Mouse (Mus musculus): ENCODE data around the gene Ccdc107. TPM values are rescaled to one million over a fixed set of nuclear protein-coding genes. Genes with fewer than 3 reads are reported as not detected.

The Ccdc107 gene
- total and polyA plus RNA-seq, 3 experiments = 29.8 to 67.9 (median 33.8) TPM

DNA sequence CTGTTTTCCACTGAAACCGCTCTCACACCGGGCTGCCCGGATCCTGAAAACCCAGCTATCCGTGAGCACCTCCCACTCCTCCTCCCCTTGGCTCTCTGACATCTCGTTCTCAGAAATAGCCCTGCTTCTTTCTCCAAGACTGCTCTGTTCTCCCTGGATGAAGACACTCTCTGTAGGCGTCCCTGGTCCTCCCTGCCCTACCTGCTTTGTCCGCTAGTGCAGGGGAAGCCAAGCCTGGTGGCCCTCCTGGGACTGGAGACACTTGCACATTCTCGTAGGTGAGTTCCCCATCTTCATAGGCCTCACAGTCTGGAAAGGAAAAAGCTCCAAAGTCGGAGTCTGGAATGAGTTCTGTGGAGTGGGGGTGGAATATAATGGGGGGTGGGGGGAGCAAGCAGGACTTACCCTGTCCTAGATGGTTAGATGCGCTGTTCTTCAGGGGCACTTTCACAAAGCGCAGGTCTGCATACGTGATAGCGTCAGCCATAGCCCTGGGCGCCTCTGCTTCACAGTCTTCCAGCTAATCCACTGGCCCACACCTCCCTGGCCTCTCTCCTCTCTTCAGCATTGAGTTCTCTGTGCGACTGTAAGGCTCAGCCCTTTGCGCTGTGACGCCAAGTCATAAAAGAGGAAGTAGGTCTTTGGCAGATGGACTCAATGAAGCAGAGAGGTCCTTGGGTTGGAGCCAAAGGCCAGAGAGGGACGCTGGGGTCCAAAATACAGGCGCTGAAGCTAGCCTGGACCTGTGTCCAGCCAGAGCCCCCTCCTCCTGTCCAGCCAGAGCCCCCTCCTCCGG lies 38.5 kb upstream of the Ccdc107 start, which contains the start of gene Cd72:
TSS of gene Cd72 (minus strand) at position 588 of the 796 bp plus-strand sequence.
- Histone ChIP-seq H3K4me1 (ENCODE audit: control insufficient read depth, insufficient read depth, low read length) (peaks cover 4% of the 10 kb centered on the region), H3K27ac (no peak within 1 kb of the TSS), H3K9ac (ENCODE audit: low read depth, low read length) (peak within 1 kb of the TSS; percentile 15; the same call in 1 of the 2 replicates), H3K79me2 (replicated peaks; ENCODE audit: control insufficient read depth, insufficient read depth, low read length) (no peaks in the 10 kb centered on the region), H3K27me3 (ENCODE audit: control insufficient read depth, insufficient read depth, low read length) (no peaks in the 10 kb centered on the region), H3K4me3 (peak within 1 kb of the TSS; percentile 16), H3K36me3 (ENCODE audit: control insufficient read depth, insufficient read depth, low read length) (no peaks in the 10 kb centered on the region)
- no peak for TF ChIP-seq POLR2A (IDR thresholded peaks at IDR 0.05; ENCODE audit: insufficient read depth, low read depth, low read length)
- no peak for TF ChIP-seq EP300 (IDR thresholded peaks at IDR 0.05; ENCODE audit: insufficient read depth, low read depth, low read length)
- TF ChIP-seq CTCF (IDR thresholded peaks at IDR 0.05) = no peak
- intact Hi-C loops (cut with DNase I) = no loop called here
- peak in 1 of 2 experiments; percentile 53 for DNase-seq
- WGBS = 26% methylated on average over 20 of the region's 20 CpGs

GRCm38 (mm10) chr4:43456470-43456869 lies 36.2 kb upstream of the Ccdc107 start:
- Histone ChIP-seq H3K27ac (no peak overlapping the region), H3K4me3 (no peak overlapping the region), H3K79me2 (replicated peaks; ENCODE audit: control insufficient read depth, insufficient read depth, low read length) (no peaks in the 10 kb centered on the region), H3K4me1 (ENCODE audit: control insufficient read depth, insufficient read depth, low read length) (peaks cover 4% of the 10 kb centered on the region), H3K27me3 (ENCODE audit: control insufficient read depth, insufficient read depth, low read length) (no peaks in the 10 kb centered on the region), H3K9ac (ENCODE audit: low read depth, low read length) (no peak overlapping the region), H3K36me3 (ENCODE audit: control insufficient read depth, insufficient read depth, low read length) (no peaks in the 10 kb centered on the region)
- intact Hi-C loops (cut with DNase I) = no loop called here
- no peak for TF ChIP-seq CTCF (IDR thresholded peaks at IDR 0.05)
- no peak for TF ChIP-seq POLR2A (IDR thresholded peaks at IDR 0.05; ENCODE audit: insufficient read depth, low read depth, low read length)
- TF ChIP-seq EP300 (IDR thresholded peaks at IDR 0.05; ENCODE audit: insufficient read depth, low read depth, low read length) = no peak
- DNase-seq = peak in 1 of 2 experiments; percentile 35
- WGBS = 55% methylated on average over 4 of the region's 4 CpGs

- TF ChIP-seq POLR2A (IDR thresholded peaks at IDR 0.05; ENCODE audit: insufficient read depth, low read depth, low read length) (no peak), CTCF (IDR thresholded peaks at IDR 0.05) (no peak), EP300 (IDR thresholded peaks at IDR 0.05; ENCODE audit: insufficient read depth, low read depth, low read length) (no peak)
- H3K4me3 ChIP-seq = no peak overlapping the region
- H3K27ac ChIP-seq = no peak overlapping the region
- no peaks in the 10 kb centered on the region for H3K27me3 ChIP-seq (ENCODE audit: control insufficient read depth, insufficient read depth, low read length)
- H3K79me2 ChIP-seq (replicated peaks; ENCODE audit: control insufficient read depth, insufficient read depth, low read length) = no peaks in the 10 kb centered on the region
- intact Hi-C loops (cut with DNase I) = no loop called here
- DNase-seq = no peak
- H3K4me1 ChIP-seq (ENCODE audit: control insufficient read depth, insufficient read depth, low read length) = peaks cover 4% of the 10 kb centered on the region
- H3K36me3 ChIP-seq (ENCODE audit: control insufficient read depth, insufficient read depth, low read length) = no peaks in the 10 kb centered on the region
- no peak overlapping the region for H3K9ac ChIP-seq (ENCODE audit: low read depth, low read length)
- WGBS = 23% methylated on average over 8 of the region's 8 CpGs
Measured at GRCm38 (mm10) chr4:43457124-43457523, 35.6 kb upstream of the Ccdc107 start.

GRCm38 (mm10) chr4:43463102-43463501 lies 29.6 kb upstream of the Ccdc107 start:
- DNase-seq = no peak
- Histone ChIP-seq H3K9ac (ENCODE audit: low read depth, low read length) (no peak overlapping the region), H3K79me2 (replicated peaks; ENCODE audit: control insufficient read depth, insufficient read depth, low read length) (no peaks in the 10 kb centered on the region), H3K36me3 (ENCODE audit: control insufficient read depth, insufficient read depth, low read length) (no peaks in the 10 kb centered on the region), H3K4me1 (ENCODE audit: control insufficient read depth, insufficient read depth, low read length) (no peaks in the 10 kb centered on the region), H3K27me3 (ENCODE audit: control insufficient read depth, insufficient read depth, low read length) (no peaks in the 10 kb centered on the region), H3K27ac (no peak overlapping the region), H3K4me3 (no peak overlapping the region)
- no peak for TF ChIP-seq POLR2A (IDR thresholded peaks at IDR 0.05; ENCODE audit: insufficient read depth, low read depth, low read length)
- TF ChIP-seq EP300 (IDR thresholded peaks at IDR 0.05; ENCODE audit: insufficient read depth, low read depth, low read length) = no peak
- no peak for TF ChIP-seq CTCF (IDR thresholded peaks at IDR 0.05)
- intact Hi-C loops (cut with DNase I) = no loop called here
- WGBS = 82% methylated on average over 5 of the region's 5 CpGs

- intact Hi-C loops (cut with DNase I) = no loop called here
- H3K79me2 ChIP-seq (replicated peaks; ENCODE audit: control insufficient read depth, insufficient read depth, low read length) = no peaks in the 10 kb centered on the region
- DNase-seq = peak in 1 of 2 experiments; percentile 10
- no peaks in the 10 kb centered on the region for H3K4me1 ChIP-seq (ENCODE audit: control insufficient read depth, insufficient read depth, low read length)
- H3K27ac ChIP-seq = no peak overlapping the region
- H3K27me3 ChIP-seq (ENCODE audit: control insufficient read depth, insufficient read depth, low read length) = no peaks in the 10 kb centered on the region
- H3K4me3 ChIP-seq = no peak overlapping the region
- 73% methylated on average over 6 of the region's 6 CpGs for WGBS
- TF ChIP-seq POLR2A (IDR thresholded peaks at IDR 0.05; ENCODE audit: insufficient read depth, low read depth, low read length) = no peak
- TF ChIP-seq CTCF (IDR thresholded peaks at IDR 0.05) = no peak
- TF ChIP-seq EP300 (IDR thresholded peaks at IDR 0.05; ENCODE audit: insufficient read depth, low read depth, low read length) = no peak
- no peak overlapping the region for H3K9ac ChIP-seq (ENCODE audit: low read depth, low read length)
- H3K36me3 ChIP-seq (ENCODE audit: control insufficient read depth, insufficient read depth, low read length) = no peaks in the 10 kb centered on the region
Measured at GRCm38 (mm10) chr4:43465935-43466334, 26.8 kb upstream of the Ccdc107 start.

GRCm38 (mm10) chr4:43466872-43467271 lies 25.8 kb upstream of the Ccdc107 start:
- WGBS = 90% methylated on average over 7 of the region's 7 CpGs
- Histone ChIP-seq H3K27ac (no peak overlapping the region), H3K4me3 (no peak overlapping the region), H3K4me1 (ENCODE audit: control insufficient read depth, insufficient read depth, low read length) (no peaks in the 10 kb centered on the region), H3K27me3 (ENCODE audit: control insufficient read depth, insufficient read depth, low read length) (no peaks in the 10 kb centered on the region), H3K79me2 (replicated peaks; ENCODE audit: control insufficient read depth, insufficient read depth, low read length) (no peaks in the 10 kb centered on the region), H3K36me3 (ENCODE audit: control insufficient read depth, insufficient read depth, low read length) (no peaks in the 10 kb centered on the region), H3K9ac (ENCODE audit: low read depth, low read length) (no peak overlapping the region)
- TF ChIP-seq POLR2A (IDR thresholded peaks at IDR 0.05; ENCODE audit: insufficient read depth, low read depth, low read length) (no peak), EP300 (IDR thresholded peaks at IDR 0.05; ENCODE audit: insufficient read depth, low read depth, low read length) (no peak), CTCF (IDR thresholded peaks at IDR 0.05) (no peak)
- DNase-seq = no peak
- intact Hi-C loops (cut with DNase I) = no loop called here
